Mouse (Mus musculus) thymus, adult 2 months (tissue): ENCODE results near the gene Ptbp1.

Experiments used
- CTCF ChIP-seq: fragments of 200-500 bp; IDR thresholded peaks from 2 replicates; pipeline ENCODE4 v1.5.1; 2012; ENCODE audit warnings: mild to moderate bottlenecking, control low read depth, low read length, moderate library complexity, borderline replicate concordance; ENCODE audit not compliant: control insufficient read depth, poor library complexity, insufficient read depth; ENCODE audit errors: extremely low read depth
- POLR2A ChIP-seq: fragments of 200-500 bp; IDR thresholded peaks from 2 replicates; pipeline ENCODE4 v1.6.1; 2012; ENCODE audit warnings: mild to moderate bottlenecking, low read length, control low read depth, moderate library complexity; ENCODE audit not compliant: control insufficient read depth, poor library complexity, insufficient read depth; ENCODE audit errors: extremely low read depth

- no peak for TF ChIP-seq POLR2A
- TF ChIP-seq CTCF, result no peak
Observed at GRCm38 (mm10) chr10:79806972-79807371, 47.3 kb upstream of the Ptbp1 start.
